Mouse (Mus musculus) liver, embryonic 14.5 days (tissue): ENCODE data around the gene Cabp1.

Experiments used
- CTCF ChIP-seq: IDR thresholded peaks from 2 replicates; pipeline ENCODE4 v1.5.1; 2016; ENCODE audit warnings: antibody characterized with exemption, low read depth, control low read depth
- EP300 ChIP-seq: IDR thresholded peaks from 2 replicates; pipeline ENCODE4 v1.6.1; 2016; ENCODE audit warnings: antibody characterized with exemption, low read depth

DNA sequence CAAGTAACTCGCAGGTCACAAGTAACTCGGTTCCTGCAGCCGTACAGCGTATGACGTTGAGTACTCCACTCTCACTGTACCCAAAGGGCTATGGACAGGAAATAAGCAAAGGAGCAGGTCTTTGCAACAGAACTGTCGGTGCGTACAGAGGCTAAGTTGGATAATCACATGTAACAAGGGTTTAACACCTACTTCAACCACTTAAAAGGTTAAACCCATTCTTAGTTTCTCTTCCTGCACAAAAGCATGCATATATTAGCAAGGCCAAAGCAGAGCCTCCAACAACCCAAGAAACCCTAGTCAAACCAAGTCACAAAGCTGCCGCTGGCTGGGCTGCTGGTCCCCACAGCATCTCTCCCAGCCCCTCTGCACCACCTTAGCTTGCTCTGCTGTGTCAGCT, 61.7 kb downstream of the Cabp1 start:
- no peak for TF ChIP-seq CTCF
- no peak for TF ChIP-seq EP300
